In genomic region chr2:50694849-50695248, GRCm38 (mm10) we compare ENCODE assay signal across 11 mouse cellular contexts.
DNase-seq lines count a peak whose midpoint lies in the region; ATAC-seq and TF ChIP-seq lines count a peak whose summit lies in the region.
"Had no signal": no experiment of that assay in that cellular context is flagged by ENCODE, and none has a peak within 500 bp of the region (broad histone marks: within the 10 kb centered on the region; RNA-seq: fewer than 3 reads in every experiment).

No protein-coding gene starts in this region.

- TF ChIP-seq CTCF in hindbrain, postnatal 0 days (IDR thresholded peaks at IDR 0.05; ENCODE audit: low read depth): no peak

- DNase-seq in ovary, adult 18-20 months (ENCODE audit: low spot score): peak; percentile 28
- DNase-seq in ovary, postnatal 10 days (ENCODE audit: low spot score): no peak
- peak; percentile 50 for DNase-seq in forebrain, embryonic 10.5 days (ENCODE audit: extremely low spot score, low spot score)
- peak; percentile 76 for DNase-seq in hindbrain, postnatal 0 days (ENCODE audit: low spot score)
- no peak for DNase-seq in frontal cortex, adult 2 months (ENCODE audit: extremely low spot score in 1 of 2, low spot score in 1 of 2)
- no peak for DNase-seq in spleen, postnatal 36 days (ENCODE audit: low spot score in 2 of 2)
- DNase-seq: kidney, adult 11 months; thymus, postnatal 36 days had no signal

- no peak overlapping the region for H3K4me2 ChIP-seq in hindbrain, postnatal 0 days (ENCODE audit: low read depth, low read length)
- H3K4me2 ChIP-seq: heart, embryonic 13.5 days had no signal

- H3K4me1 ChIP-seq in forebrain, embryonic 10.5 days: peaks cover 22% of the 10 kb centered on the region
- H3K4me1 ChIP-seq in hindbrain, postnatal 0 days (ENCODE audit: insufficient read depth, low read length): no peaks in the 10 kb centered on the region

- 75% methylated on average over 2 of the region's 2 CpGs for WGBS in forebrain, embryonic 10.5 days
- WGBS in hindbrain, postnatal 0 days: 35% methylated on average over 2 of the region's 2 CpGs

- no peaks in the 10 kb centered on the region for H3K27me3 ChIP-seq in forebrain, embryonic 10.5 days (ENCODE audit: poor library complexity, severe bottlenecking)
- H3K27me3 ChIP-seq in hindbrain, postnatal 0 days (ENCODE audit: insufficient read depth, low read length): no peaks in the 10 kb centered on the region
- H3K27me3 ChIP-seq: heart, embryonic 13.5 days had no signal

- no peak overlapping the region for H3K9ac ChIP-seq in hindbrain, postnatal 0 days (replicated peaks; ENCODE audit: low read length)
- H3K9ac ChIP-seq: heart, embryonic 13.5 days; liver, embryonic 14.5 days had no signal

- no peaks in the 10 kb centered on the region for H3K9me3 ChIP-seq in forebrain, embryonic 10.5 days
- H3K9me3 ChIP-seq in hindbrain, postnatal 0 days (ENCODE audit: low read length): no peaks in the 10 kb centered on the region
- H3K9me3 ChIP-seq: heart, embryonic 13.5 days had no signal

- no peaks in the 10 kb centered on the region for H3K36me3 ChIP-seq in forebrain, embryonic 10.5 days (replicated peaks)
- no peaks in the 10 kb centered on the region for H3K36me3 ChIP-seq in hindbrain, postnatal 0 days (ENCODE audit: insufficient read depth, low read length)
- H3K36me3 ChIP-seq: heart, embryonic 13.5 days had no signal

- ATAC-seq in hindbrain, postnatal 0 days: peak; percentile 93
- ATAC-seq in erythroid progenitor cell, adult 5-6 weeks (replicated peaks; ENCODE audit: low FRiP score, poor library complexity, severe bottlenecking): no peak

- H3K27ac ChIP-seq in forebrain, embryonic 10.5 days: no peak overlapping the region
- no peak overlapping the region for H3K27ac ChIP-seq in hindbrain, postnatal 0 days
- H3K27ac ChIP-seq: heart, embryonic 13.5 days; liver, embryonic 14.5 days had no signal

- no peak overlapping the region for H3K4me3 ChIP-seq in forebrain, embryonic 10.5 days
- no peak overlapping the region for H3K4me3 ChIP-seq in hindbrain, postnatal 0 days (ENCODE audit: low read length)
- H3K4me3 ChIP-seq: heart, embryonic 13.5 days had no signal

Comparison
In these comparisons a context has a peak if more than half of its experiments do, and no peak if none do; other contexts are left out.
1. DNase-seq: peak in ovary, adult 18-20 months (single experiment), forebrain, embryonic 10.5 days (single experiment) and hindbrain, postnatal 0 days (single experiment); none in ovary, postnatal 10 days (single experiment), frontal cortex, adult 2 months (0 of 2) and spleen, postnatal 36 days (0 of 2).